Mouse (Mus musculus) erythroblast, embryonic 14.5 days (primary cell): ENCODE results near the gene Cfd.

Experiments used
- GATA1 ChIP-seq: IDR thresholded peaks from 2 replicates; pipeline ENCODE4 v1.6.1; 2012; ENCODE audit warnings: low read length, inconsistent platforms, mixed read lengths
- TAL1 ChIP-seq: IDR thresholded peaks from 3 replicates; pipeline ENCODE4 v1.6.1; 2012; ENCODE audit warnings: low read length, inconsistent platforms, mixed read lengths

DNA sequence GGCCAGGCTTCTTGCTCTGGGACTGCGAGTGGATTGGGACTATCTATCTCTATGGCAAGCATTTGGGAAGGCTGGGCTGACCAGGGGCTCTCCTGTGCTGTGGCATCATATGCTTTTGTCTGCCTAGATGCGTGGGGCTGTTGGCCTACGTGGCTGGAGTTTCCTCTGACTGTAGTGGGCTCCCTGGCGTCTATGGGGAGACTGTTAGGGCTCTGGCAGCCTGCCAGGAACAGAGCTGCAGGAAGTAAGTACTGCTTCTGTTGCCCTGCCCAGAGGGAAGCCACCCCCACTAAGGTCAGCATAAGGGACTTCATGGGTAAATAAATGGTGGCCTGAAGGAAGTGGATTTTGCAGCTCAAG lies 33.2 kb upstream of the Cfd start:
- TF ChIP-seq TAL1 (no peak), GATA1 (no peak)
